Mouse (Mus musculus): ENCODE measurements around the gene Agr2. TPM values are rescaled to one million over a fixed set of nuclear protein-coding genes. Genes with fewer than 3 reads are reported as not detected.

The Agr2 gene
- polyA plus RNA-seq, 1 experiment = not detected

- H3K27ac ChIP-seq (ENCODE audit: control insufficient read depth, insufficient read depth, low read depth, low read length) = no peak overlapping the region
- H3K4me3 ChIP-seq (ENCODE audit: control insufficient read depth, low read depth, low read length) = no peak overlapping the region
- no peak for TF ChIP-seq POLR2A (IDR thresholded peaks at IDR 0.05; ENCODE audit: control insufficient read depth, low read depth, low read length)
- TF ChIP-seq CTCF (IDR thresholded peaks at IDR 0.05; ENCODE audit: control insufficient read depth, insufficient read depth, insufficient replicate concordance, low read depth, low read length) = no peak
- H3K4me1 ChIP-seq (ENCODE audit: control insufficient read depth, insufficient read depth, low read length) = no peaks in the 10 kb centered on the region
- no peaks in the 10 kb centered on the region for H3K36me3 ChIP-seq (ENCODE audit: control insufficient read depth, insufficient read depth, low read length)
- no peaks in the 10 kb centered on the region for H3K27me3 ChIP-seq (ENCODE audit: control insufficient read depth, insufficient read depth, low read length)
Measured at GRCm38 (mm10) chr12:36007581-36007980, 14.9 kb downstream of the Agr2 start.

- no peak overlapping the region for H3K27ac ChIP-seq (ENCODE audit: control insufficient read depth, insufficient read depth, low read depth, low read length)
- H3K4me3 ChIP-seq (ENCODE audit: control insufficient read depth, low read depth, low read length) = peak overlapping the region; percentile 63
- H3K4me1 ChIP-seq (ENCODE audit: control insufficient read depth, insufficient read depth, low read length) = no peaks in the 10 kb centered on the region
- TF ChIP-seq CTCF (IDR thresholded peaks at IDR 0.05; ENCODE audit: control insufficient read depth, insufficient read depth, insufficient replicate concordance, low read depth, low read length) = no peak
- TF ChIP-seq POLR2A (IDR thresholded peaks at IDR 0.05; ENCODE audit: control insufficient read depth, low read depth, low read length) = no peak
- H3K27me3 ChIP-seq (ENCODE audit: control insufficient read depth, insufficient read depth, low read length) = no peaks in the 10 kb centered on the region
- H3K36me3 ChIP-seq (ENCODE audit: control insufficient read depth, insufficient read depth, low read length) = no peaks in the 10 kb centered on the region
Measured at GRCm38 (mm10) chr12:36008364-36009047, 15.8 kb downstream of the Agr2 start.

GRCm38 (mm10) chr12:36013216-36013910 is 20.7 kb downstream of the Agr2 start:
- H3K36me3 ChIP-seq (ENCODE audit: control insufficient read depth, insufficient read depth, low read length) = no peaks in the 10 kb centered on the region
- no peak overlapping the region for H3K4me3 ChIP-seq (ENCODE audit: control insufficient read depth, low read depth, low read length)
- TF ChIP-seq POLR2A (IDR thresholded peaks at IDR 0.05; ENCODE audit: control insufficient read depth, low read depth, low read length) (no peak), CTCF (IDR thresholded peaks at IDR 0.05; ENCODE audit: control insufficient read depth, insufficient read depth, insufficient replicate concordance, low read depth, low read length) (no peak)
- no peaks in the 10 kb centered on the region for H3K27me3 ChIP-seq (ENCODE audit: control insufficient read depth, insufficient read depth, low read length)
- H3K4me1 ChIP-seq (ENCODE audit: control insufficient read depth, insufficient read depth, low read length) = no peaks in the 10 kb centered on the region
- H3K27ac ChIP-seq (ENCODE audit: control insufficient read depth, insufficient read depth, low read depth, low read length) = no peak overlapping the region

GRCm38 (mm10) chr12:36017791-36018190 is 25.1 kb downstream of the Agr2 start:
- no peak overlapping the region for H3K27ac ChIP-seq (ENCODE audit: control insufficient read depth, insufficient read depth, low read depth, low read length)
- no peaks in the 10 kb centered on the region for H3K27me3 ChIP-seq (ENCODE audit: control insufficient read depth, insufficient read depth, low read length)
- no peaks in the 10 kb centered on the region for H3K36me3 ChIP-seq (ENCODE audit: control insufficient read depth, insufficient read depth, low read length)
- H3K4me1 ChIP-seq (ENCODE audit: control insufficient read depth, insufficient read depth, low read length) = no peaks in the 10 kb centered on the region
- no peak overlapping the region for H3K4me3 ChIP-seq (ENCODE audit: control insufficient read depth, low read depth, low read length)
- no peak for TF ChIP-seq POLR2A (IDR thresholded peaks at IDR 0.05; ENCODE audit: control insufficient read depth, low read depth, low read length)
- TF ChIP-seq CTCF (IDR thresholded peaks at IDR 0.05; ENCODE audit: control insufficient read depth, insufficient read depth, insufficient replicate concordance, low read depth, low read length) = peak; percentile 28; the same call in 1 of the 2 replicates

- Histone ChIP-seq H3K4me1 (ENCODE audit: control insufficient read depth, insufficient read depth, low read length) (no peaks in the 10 kb centered on the region), H3K36me3 (ENCODE audit: control insufficient read depth, insufficient read depth, low read length) (no peaks in the 10 kb centered on the region), H3K4me3 (ENCODE audit: control insufficient read depth, low read depth, low read length) (no peak overlapping the region), H3K27ac (ENCODE audit: control insufficient read depth, insufficient read depth, low read depth, low read length) (no peak overlapping the region), H3K27me3 (ENCODE audit: control insufficient read depth, insufficient read depth, low read length) (no peaks in the 10 kb centered on the region)
- TF ChIP-seq POLR2A (IDR thresholded peaks at IDR 0.05; ENCODE audit: control insufficient read depth, low read depth, low read length) (no peak), CTCF (IDR thresholded peaks at IDR 0.05; ENCODE audit: control insufficient read depth, insufficient read depth, insufficient replicate concordance, low read depth, low read length) (no peak)
Measured at GRCm38 (mm10) chr12:36019572-36019971, 26.9 kb downstream of the Agr2 start.

- TF ChIP-seq CTCF (IDR thresholded peaks at IDR 0.05; ENCODE audit: control insufficient read depth, insufficient read depth, insufficient replicate concordance, low read depth, low read length) = no peak
- TF ChIP-seq POLR2A (IDR thresholded peaks at IDR 0.05; ENCODE audit: control insufficient read depth, low read depth, low read length) = no peak
- no peak overlapping the region for H3K4me3 ChIP-seq (ENCODE audit: control insufficient read depth, low read depth, low read length)
- no peaks in the 10 kb centered on the region for H3K36me3 ChIP-seq (ENCODE audit: control insufficient read depth, insufficient read depth, low read length)
- no peaks in the 10 kb centered on the region for H3K4me1 ChIP-seq (ENCODE audit: control insufficient read depth, insufficient read depth, low read length)
- H3K27ac ChIP-seq (ENCODE audit: control insufficient read depth, insufficient read depth, low read depth, low read length) = no peak overlapping the region
- no peaks in the 10 kb centered on the region for H3K27me3 ChIP-seq (ENCODE audit: control insufficient read depth, insufficient read depth, low read length)
Measured at GRCm38 (mm10) chr12:36020081-36020480, 27.4 kb downstream of the Agr2 start.

- TF ChIP-seq CTCF (IDR thresholded peaks at IDR 0.05; ENCODE audit: control insufficient read depth, insufficient read depth, insufficient replicate concordance, low read depth, low read length) (no peak), POLR2A (IDR thresholded peaks at IDR 0.05; ENCODE audit: control insufficient read depth, low read depth, low read length) (no peak)
- Histone ChIP-seq H3K27me3 (ENCODE audit: control insufficient read depth, insufficient read depth, low read length) (no peaks in the 10 kb centered on the region), H3K27ac (ENCODE audit: control insufficient read depth, insufficient read depth, low read depth, low read length) (no peak overlapping the region), H3K36me3 (ENCODE audit: control insufficient read depth, insufficient read depth, low read length) (no peaks in the 10 kb centered on the region), H3K4me1 (ENCODE audit: control insufficient read depth, insufficient read depth, low read length) (no peaks in the 10 kb centered on the region), H3K4me3 (ENCODE audit: control insufficient read depth, low read depth, low read length) (no peak overlapping the region)
Measured at GRCm38 (mm10) chr12:36020710-36021109, 28.0 kb downstream of the Agr2 start.
